Mouse (Mus musculus): ENCODE measurements around the gene Rab37. TPM values are rescaled to one million over a fixed set of nuclear protein-coding genes. Genes with fewer than 3 reads are reported as not detected.

The Rab37 gene
- polyA plus RNA-seq, 1 experiment from 2014 or later: 1.4 TPM

DNA sequence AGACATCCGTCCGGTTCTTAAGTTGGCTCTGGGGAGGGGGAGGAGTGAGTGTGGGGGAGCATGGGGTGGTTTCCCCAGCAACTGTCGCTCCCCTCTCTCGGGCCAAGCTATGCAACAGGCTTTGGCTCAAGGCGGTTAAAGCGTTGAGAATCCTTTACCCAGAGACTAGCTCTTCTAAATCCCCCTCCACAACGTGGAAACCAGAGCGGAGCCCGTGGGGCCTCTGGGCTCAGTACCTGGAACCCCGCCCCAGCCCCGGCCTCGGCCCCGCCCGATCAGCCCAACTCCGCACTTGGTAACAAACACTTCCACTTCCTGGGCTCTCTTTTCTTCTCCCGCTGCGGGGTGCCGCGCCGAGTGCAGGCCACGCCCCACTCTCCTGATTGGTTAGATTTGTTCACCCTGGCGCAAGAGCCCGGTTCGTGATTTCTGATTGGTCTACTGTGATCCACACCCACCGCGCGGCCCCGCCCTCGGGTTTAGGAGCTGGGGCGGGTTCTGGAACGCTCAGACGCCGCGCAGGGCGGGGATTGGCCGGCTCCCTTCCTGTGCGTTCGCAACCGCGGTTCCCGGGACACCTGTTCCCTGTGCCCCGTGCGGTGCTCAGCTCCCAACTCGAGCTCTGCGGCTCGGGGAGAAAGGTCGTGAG lies 71.7 kb downstream of the Rab37 start, which contains the start of gene Slc9a3r1:
TSS of gene Slc9a3r1 (plus strand) at position 510 of the 649 bp plus-strand sequence.
- H3K36me3 ChIP-seq: no peaks in the 10 kb centered on the region
- H3K4me1 ChIP-seq: peaks cover 36% of the 10 kb centered on the region
- under 1% methylated on average over 47 of the region's 47 CpGs for WGBS
- H3K27me3 ChIP-seq: peaks cover 56% of the 10 kb centered on the region
- peak within 1 kb of the TSS; percentile 57 for H3K4me3 ChIP-seq
- peak; percentile 95 for ATAC-seq (ENCODE audit: low FRiP score, low read depth)
- peak within 1 kb of the TSS; percentile 54 for H3K9ac ChIP-seq
- no peak within 1 kb of the TSS for H3K27ac ChIP-seq
- peak within 1 kb of the TSS; percentile 87 for H3K4me2 ChIP-seq (replicated peaks)
- H3K9me3 ChIP-seq: no peaks in the 10 kb centered on the region

DNA sequence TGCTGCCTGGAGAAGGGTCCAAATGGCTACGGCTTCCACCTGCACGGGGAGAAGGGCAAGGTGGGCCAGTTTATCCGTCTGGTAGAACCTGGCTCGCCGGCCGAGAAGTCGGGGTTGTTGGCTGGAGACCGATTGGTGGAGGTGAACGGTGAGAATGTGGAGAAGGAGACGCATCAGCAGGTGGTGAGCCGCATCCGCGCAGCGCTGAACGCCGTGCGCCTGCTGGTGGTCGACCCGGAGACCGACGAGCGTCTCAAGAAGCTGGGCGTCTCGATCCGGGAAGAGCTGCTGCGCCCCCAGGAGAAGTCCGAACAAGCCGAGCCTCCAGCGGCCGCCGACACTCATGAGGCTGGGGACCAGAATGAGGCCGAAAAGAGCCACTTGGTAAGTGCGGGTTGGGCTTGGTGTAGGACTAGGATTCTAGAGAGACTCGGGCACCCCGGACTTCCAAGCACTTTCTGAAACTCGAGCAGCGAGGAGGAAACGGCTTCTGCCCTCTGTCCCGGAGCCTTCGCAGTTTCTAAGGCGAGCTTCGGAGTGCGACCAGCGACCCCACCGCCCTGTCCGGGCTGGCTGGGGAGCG lies 72.4 kb downstream of the Rab37 start:
- H3K27ac ChIP-seq: no peak overlapping the region
- 0% methylated on average over 47 of the region's 47 CpGs for WGBS
- ATAC-seq (ENCODE audit: low FRiP score, low read depth): peak; percentile 18; the same call in 1 of the 2 replicates
- peak overlapping the region; percentile 54 for H3K9ac ChIP-seq
- no peaks in the 10 kb centered on the region for H3K9me3 ChIP-seq
- no peaks in the 10 kb centered on the region for H3K36me3 ChIP-seq
- H3K4me3 ChIP-seq: peak overlapping the region; percentile 57
- H3K4me1 ChIP-seq: peaks cover 29% of the 10 kb centered on the region
- peaks cover 57% of the 10 kb centered on the region for H3K27me3 ChIP-seq
- peak overlapping the region; percentile 87 for H3K4me2 ChIP-seq (replicated peaks)

DNA sequence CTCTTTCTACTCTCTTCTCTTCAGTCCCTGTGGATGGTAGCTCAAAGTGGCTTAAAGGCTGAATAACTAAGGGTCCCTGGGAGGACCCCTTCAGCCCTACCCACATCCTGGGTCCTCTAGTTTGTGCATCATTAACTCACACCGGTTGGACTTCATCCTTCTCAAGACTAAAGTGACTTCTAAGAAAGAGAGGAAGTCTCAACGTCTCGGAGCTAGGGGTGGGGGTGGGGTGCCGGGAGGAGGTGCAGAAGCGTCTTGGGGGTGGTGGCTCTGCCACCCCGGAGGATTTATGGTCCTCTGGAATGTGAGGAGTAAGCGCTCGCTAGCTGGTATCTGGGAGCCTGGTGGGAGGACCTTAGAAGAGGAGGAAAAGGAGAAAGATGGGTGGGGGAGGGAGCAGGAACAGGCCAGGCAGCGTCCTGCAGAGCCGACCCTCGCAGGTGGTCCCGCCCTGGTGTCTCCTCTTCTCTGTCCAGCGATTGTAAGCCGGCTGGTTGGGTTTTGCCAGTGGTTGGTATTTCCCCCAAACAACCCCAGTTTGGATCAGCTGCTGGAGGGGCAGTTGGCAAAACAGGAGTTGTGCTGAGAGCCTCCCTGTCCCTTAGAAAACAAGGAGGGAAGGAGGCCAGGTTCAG lies 73.2 kb downstream of the Rab37 start:
- Histone ChIP-seq H3K4me1 (peaks cover 29% of the 10 kb centered on the region), H3K27ac (no peak overlapping the region), H3K9me3 (no peaks in the 10 kb centered on the region), H3K4me2 (replicated peaks) (peak overlapping the region; percentile 87), H3K27me3 (peaks cover 57% of the 10 kb centered on the region), H3K36me3 (no peaks in the 10 kb centered on the region), H3K9ac (peak overlapping the region; percentile 54; the same call in 1 of the 2 replicates), H3K4me3 (peak overlapping the region; percentile 57)
- WGBS: under 1% methylated on average over 13 of the region's 14 CpGs
- no peak for ATAC-seq (ENCODE audit: low FRiP score, low read depth)

DNA sequence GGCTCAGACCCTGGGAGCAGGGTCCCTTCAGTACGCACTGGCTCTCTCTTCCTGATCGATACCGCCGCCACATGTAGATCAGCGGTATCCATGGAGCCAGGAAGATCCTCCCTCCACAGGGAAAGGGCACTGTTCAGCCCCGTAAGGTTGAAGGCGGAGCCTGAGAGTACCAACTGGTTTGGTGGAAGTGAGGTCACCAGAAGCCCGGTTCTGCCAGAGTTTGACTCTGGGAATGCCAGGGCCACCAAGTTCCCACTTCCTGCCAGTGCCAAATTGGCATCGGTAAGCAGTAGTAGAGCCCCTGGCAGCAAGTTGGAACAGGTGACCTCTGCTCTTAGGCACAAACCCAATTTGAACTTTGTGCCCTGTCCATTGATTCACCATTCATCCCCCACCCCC lies 73.7 kb downstream of the Rab37 start:
- Histone ChIP-seq H3K36me3 (no peaks in the 10 kb centered on the region), H3K27me3 (peaks cover 57% of the 10 kb centered on the region), H3K9ac (0 out of 2 replicates have a peak overlapping the region, but pooled peaks have one; percentile 54), H3K4me2 (replicated peaks) (peak overlapping the region; percentile 87), H3K4me1 (peaks cover 29% of the 10 kb centered on the region), H3K27ac (no peak overlapping the region), H3K4me3 (peak overlapping the region; percentile 57), H3K9me3 (no peaks in the 10 kb centered on the region)
- no peak for ATAC-seq (ENCODE audit: low FRiP score, low read depth)
- WGBS: 3% methylated on average over 9 of the region's 9 CpGs

DNA sequence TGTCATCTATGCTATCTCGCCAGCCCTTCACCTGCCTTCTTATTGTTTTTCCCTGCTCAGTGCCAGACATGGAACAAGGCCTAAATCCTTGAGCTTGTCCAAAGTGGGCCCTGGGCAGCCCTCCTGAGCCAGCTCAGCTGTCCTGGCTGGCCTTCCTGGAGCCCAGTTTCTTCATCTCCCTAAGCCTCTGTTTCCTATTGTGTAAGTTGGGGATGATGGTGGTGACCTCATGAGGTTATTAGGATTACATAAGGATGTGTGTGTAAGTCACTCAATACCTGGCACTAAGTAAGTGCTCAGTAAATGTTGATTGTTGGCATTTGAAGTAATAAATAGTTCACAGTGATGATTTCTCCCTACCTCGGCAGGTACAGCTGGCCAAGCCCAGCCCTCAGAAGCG lies 75.5 kb downstream of the Rab37 start:
- no peak for ATAC-seq (ENCODE audit: low FRiP score, low read depth)
- Histone ChIP-seq H3K9ac (no peak overlapping the region), H3K27ac (no peak overlapping the region), H3K36me3 (no peaks in the 10 kb centered on the region), H3K27me3 (peaks cover 45% of the 10 kb centered on the region), H3K4me3 (no peak overlapping the region), H3K4me2 (replicated peaks) (no peak overlapping the region), H3K9me3 (no peaks in the 10 kb centered on the region), H3K4me1 (peaks cover 39% of the 10 kb centered on the region)
- 70% methylated on average over 3 of the region's 3 CpGs for WGBS

DNA sequence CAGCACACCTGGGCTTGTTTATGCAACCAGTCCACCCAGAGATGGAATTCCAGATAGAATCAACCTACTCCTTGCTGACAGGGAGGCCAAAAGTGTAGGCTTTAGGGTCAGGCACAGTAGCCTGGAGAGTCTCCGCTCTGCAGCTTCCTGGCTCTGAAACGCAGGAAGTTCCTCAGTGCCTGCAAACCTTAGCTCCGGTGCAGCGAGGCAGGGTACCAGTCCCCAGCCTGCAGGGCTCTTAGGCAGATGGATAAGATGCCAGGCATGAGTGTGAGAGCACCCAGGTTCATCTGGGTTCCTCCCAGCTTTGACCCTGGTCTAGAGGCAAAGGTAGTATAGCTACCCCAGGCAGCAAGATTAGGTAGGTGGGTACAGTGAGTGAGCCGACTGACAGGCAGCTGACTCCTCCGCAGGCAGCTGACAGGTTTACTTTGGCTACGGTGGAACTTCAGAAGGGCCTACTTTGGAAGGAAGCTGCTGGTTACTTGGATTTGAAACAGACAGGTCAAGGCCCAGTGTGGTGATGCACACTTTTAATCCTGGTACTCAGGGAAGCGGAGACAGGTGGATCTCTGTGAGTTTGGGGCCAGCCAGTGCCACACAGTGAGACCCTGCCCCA lies 76.5 kb downstream of the Rab37 start:
- no peak overlapping the region for H3K27ac ChIP-seq
- ATAC-seq (ENCODE audit: low FRiP score, low read depth): no peak
- H3K4me1 ChIP-seq: peaks cover 43% of the 10 kb centered on the region
- WGBS: 87% methylated on average over 8 of the region's 8 CpGs
- peaks cover 47% of the 10 kb centered on the region for H3K27me3 ChIP-seq
- H3K36me3 ChIP-seq: no peaks in the 10 kb centered on the region
- H3K9me3 ChIP-seq: no peaks in the 10 kb centered on the region
- no peak overlapping the region for H3K4me3 ChIP-seq
- H3K9ac ChIP-seq: no peak overlapping the region
- no peak overlapping the region for H3K4me2 ChIP-seq (replicated peaks)

DNA sequence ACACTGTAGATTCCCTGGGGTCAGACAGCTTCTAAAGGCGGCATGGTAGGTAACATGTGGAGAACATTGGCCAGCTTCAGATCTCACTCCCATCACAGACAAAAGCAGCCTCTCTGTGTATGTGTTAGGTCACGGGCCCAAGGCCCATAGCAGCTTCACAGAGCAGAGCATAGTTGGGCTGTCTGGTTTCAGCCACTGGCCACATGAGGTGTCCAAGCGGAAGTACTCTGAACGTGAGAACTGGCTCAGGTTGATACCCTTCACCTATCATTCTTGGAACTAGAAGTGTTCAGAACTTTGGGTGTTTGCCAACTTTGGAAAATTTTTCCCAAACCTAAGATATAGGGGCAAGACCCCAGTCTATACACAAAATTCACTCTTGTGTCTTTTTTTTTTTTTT lies 78.2 kb downstream of the Rab37 start:
- Histone ChIP-seq H3K27ac (no peak overlapping the region), H3K4me2 (replicated peaks) (no peak overlapping the region), H3K4me1 (peaks cover 46% of the 10 kb centered on the region), H3K4me3 (no peak overlapping the region), H3K36me3 (no peaks in the 10 kb centered on the region), H3K27me3 (peaks cover 46% of the 10 kb centered on the region), H3K9ac (no peak overlapping the region), H3K9me3 (no peaks in the 10 kb centered on the region)
- no peak for ATAC-seq (ENCODE audit: low FRiP score, low read depth)
- 84% methylated on average over 4 of the region's 4 CpGs for WGBS

DNA sequence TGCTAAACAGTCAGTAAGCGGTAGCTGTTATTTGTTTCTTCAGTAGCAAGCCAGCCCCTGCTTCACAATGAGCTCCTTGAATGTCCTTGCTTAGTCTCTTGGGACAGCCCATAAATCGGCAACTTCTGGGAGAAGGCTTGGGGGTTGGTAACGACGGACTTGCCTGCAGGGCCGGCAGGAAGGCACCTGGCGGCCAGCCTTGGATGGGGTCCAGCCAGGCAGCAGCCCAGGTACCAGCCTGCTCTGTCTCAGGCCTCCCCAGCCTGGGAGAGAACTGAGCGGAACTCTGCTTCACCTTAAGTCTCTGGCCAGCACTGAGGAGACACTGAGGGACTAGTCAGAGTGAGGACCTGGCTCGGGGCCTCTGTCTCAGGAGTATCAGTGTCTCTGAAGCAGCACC lies 79.9 kb downstream of the Rab37 start:
- no peak overlapping the region for H3K4me3 ChIP-seq
- peaks cover 40% of the 10 kb centered on the region for H3K27me3 ChIP-seq
- peak overlapping the region; percentile 11; the same call in 1 of the 2 replicates for H3K4me2 ChIP-seq (replicated peaks)
- H3K9me3 ChIP-seq: no peaks in the 10 kb centered on the region
- 23% methylated on average over 8 of the region's 8 CpGs for WGBS
- H3K36me3 ChIP-seq: no peaks in the 10 kb centered on the region
- H3K4me1 ChIP-seq: peaks cover 50% of the 10 kb centered on the region
- no peak for ATAC-seq (ENCODE audit: low FRiP score, low read depth)
- no peak overlapping the region; the same call in 1 of the 2 replicates for H3K27ac ChIP-seq
- no peak overlapping the region; the same call in 1 of the 2 replicates for H3K9ac ChIP-seq

DNA sequence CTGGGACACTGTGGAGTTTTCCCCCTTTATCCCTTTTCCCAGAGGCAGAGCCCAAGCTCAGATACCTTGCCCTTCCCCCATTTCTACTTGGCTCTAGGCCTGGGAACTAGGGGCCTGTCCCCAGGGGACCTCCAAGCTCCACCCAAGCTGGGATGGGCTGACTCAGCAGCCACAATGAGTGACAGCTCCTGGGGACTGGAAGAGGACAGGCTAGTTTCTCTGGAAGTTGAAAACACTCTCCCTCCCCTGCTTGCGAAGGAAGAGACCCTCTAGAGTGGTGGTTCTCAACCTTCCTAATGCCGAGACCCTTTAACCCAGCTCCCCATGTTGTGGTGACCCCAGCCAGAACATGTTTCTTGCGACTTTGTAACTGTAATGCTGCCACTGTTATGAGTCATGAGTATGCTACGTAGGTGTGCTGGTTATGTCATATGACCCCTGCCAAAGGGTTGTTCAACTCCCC lies 81.6 kb downstream of the Rab37 start:
- WGBS: 32% methylated on average over 4 of the region's 4 CpGs
- Histone ChIP-seq H3K27me3 (peaks cover 29% of the 10 kb centered on the region), H3K4me3 (no peak overlapping the region), H3K36me3 (no peaks in the 10 kb centered on the region), H3K4me1 (peaks cover 67% of the 10 kb centered on the region), H3K27ac (no peak overlapping the region), H3K9me3 (no peaks in the 10 kb centered on the region), H3K4me2 (replicated peaks) (0 out of 2 replicates have a peak overlapping the region, but pooled peaks have one; percentile 30), H3K9ac (no peak overlapping the region)
- no peak; the same call in 1 of the 2 replicates for ATAC-seq (ENCODE audit: low FRiP score, low read depth)

DNA sequence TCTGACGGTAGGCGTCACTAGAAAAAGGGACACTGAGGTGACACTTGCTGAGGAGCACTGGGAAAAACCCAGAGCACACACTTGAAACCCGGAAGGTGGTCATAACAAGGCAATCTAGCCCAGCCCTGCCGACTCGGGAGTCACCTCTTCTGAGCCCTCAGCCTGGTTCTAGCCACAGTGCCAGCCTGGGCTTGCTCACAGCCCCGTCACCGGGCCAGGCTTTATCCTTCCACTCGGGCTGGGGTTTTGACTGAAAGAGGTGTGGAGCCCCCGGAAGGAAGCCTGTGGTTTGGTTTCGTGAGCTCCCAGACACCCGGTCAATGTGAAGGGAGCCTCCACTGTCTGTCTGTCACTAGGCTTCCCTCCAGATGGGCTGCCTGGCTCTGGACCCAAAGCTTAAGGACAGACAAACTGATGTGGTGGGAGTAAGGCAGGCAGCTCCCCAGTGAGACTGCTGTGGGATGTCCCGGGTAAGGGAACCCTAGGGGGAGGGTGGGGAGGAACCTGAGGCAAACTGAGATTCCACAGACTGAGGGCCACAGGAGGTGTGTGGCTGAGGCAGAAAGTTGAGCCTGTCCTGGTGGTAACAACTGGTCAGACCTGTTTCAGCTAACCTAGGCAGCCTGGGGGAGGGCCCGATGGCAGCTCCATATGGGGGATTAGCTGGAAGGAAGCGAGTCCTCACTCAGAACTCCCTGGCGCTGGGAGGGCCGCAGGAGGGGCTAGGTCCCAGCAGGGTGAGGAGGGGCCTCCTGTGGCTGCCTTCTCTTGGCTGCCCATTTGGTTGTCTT lies 82.5 kb downstream of the Rab37 start:
- peaks cover 73% of the 10 kb centered on the region for H3K4me1 ChIP-seq
- no peak overlapping the region for H3K27ac ChIP-seq

DNA sequence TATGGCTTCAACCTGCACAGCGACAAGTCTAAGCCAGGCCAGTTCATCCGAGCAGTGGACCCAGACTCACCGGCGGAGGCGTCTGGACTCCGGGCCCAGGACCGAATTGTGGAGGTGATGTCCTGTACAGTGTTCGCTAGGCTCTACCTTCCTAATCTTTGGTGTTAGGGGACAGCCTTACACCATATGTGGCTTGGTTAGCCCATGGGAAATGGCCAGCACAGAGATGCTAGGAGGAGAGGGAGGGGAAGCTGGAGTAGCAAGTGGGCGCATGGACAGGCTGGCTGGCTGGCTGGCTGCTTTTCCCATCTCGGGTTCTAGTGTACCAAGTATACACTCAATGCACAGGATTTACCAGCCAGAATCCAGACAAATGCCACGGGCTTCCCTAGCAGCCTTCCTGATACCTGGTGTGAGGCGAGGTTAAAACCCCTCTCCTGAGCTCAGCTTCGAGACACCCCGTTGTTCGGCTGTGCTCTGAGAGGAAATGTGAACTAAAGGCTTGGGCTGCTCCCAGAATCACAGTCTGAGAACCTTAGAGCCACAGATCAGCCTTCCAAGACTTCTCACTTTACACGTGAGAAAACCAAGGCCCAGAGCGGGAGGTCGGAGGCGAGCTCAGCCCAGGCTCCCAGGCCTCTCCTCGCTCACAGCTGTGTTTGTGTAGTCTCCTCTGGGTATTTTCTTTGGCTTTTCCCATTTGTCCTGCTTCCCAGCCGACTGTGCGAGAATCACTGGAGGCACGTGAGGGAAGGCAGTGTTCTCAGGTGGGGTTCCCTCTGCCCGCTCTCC lies 85.4 kb downstream of the Rab37 start:
- Histone ChIP-seq H3K4me2 (replicated peaks) (0 out of 2 replicates have a peak overlapping the region, but pooled peaks have one; percentile 15), H3K27me3 (peaks cover 27% of the 10 kb centered on the region), H3K36me3 (0 out of 2 replicates have a peak, but pooled peaks cover 1% of the 10 kb centered on the region), H3K9me3 (no peaks in the 10 kb centered on the region), H3K27ac (peak overlapping the region; percentile 67; the same call in 1 of the 2 replicates), H3K9ac (no peak overlapping the region), H3K4me1 (peaks cover 69% of the 10 kb centered on the region), H3K4me3 (no peak overlapping the region)
- ATAC-seq (ENCODE audit: low FRiP score, low read depth): no peak
- 61% methylated on average over 24 of the region's 24 CpGs for WGBS

More for the DNA sequence above, 82.5 kb downstream of the Rab37 start:
- no peak overlapping the region for H3K9ac ChIP-seq
- no peak for ATAC-seq (ENCODE audit: low FRiP score, low read depth)
- H3K9me3 ChIP-seq: no peaks in the 10 kb centered on the region
- peaks cover 27% of the 10 kb centered on the region for H3K27me3 ChIP-seq
- H3K36me3 ChIP-seq: no peaks in the 10 kb centered on the region
- H3K4me2 ChIP-seq (replicated peaks): peak overlapping the region; percentile 30
- WGBS: 14% methylated on average over 16 of the region's 16 CpGs
- no peak overlapping the region for H3K4me3 ChIP-seq

Data from limb, embryonic 13.5 days (tissue).